Mouse (Mus musculus): Measurements from ENCODE around the gene Rapgef4.

GRCm38 (mm10) chr2:72291103-72291502, 310.1 kb downstream of the Rapgef4 start:
- TF ChIP-seq POLR2A (IDR thresholded peaks at IDR 0.05; ENCODE audit: insufficient read depth, low read depth, low read length), result no peak
- no peak for TF ChIP-seq EP300 (IDR thresholded peaks at IDR 0.05; ENCODE audit: insufficient read depth, low read depth, low read length)
- no peak for TF ChIP-seq CTCF (IDR thresholded peaks at IDR 0.05)

All from heart, adult 2 months (tissue).